Mouse (Mus musculus) midbrain, embryonic 10.5 days (tissue): ENCODE measurements around the gene Olfr23. TPM values are rescaled to one million over a fixed set of nuclear protein-coding genes. Genes with fewer than 3 reads are reported as not detected.
"Not testable (repeated sequence)": the region's sequence is repeated elsewhere in the genome, so short reads cannot be mapped to it uniquely, and the experiment has no call there.

Experiments
- DNase-seq: peaks from one replicate; pipeline ENCODE4 v3.0.0-alpha.2; 2017; ENCODE audit warnings: low spot score
- H3K27ac ChIP-seq: fragments of 300-500 bp; sonication (generic); replicated peaks from 2 replicates; pipeline ENCODE4 v1.5.1; 2016; ENCODE audit warnings: mild to moderate bottlenecking
- H3K27me3 ChIP-seq: fragments of 300-500 bp; sonication (generic); 2 replicates; pipeline ENCODE4 v1.6.1; 2016; ENCODE audit warnings: low read depth, mild to moderate bottlenecking; ENCODE audit not compliant: poor library complexity, severe bottlenecking
- H3K36me3 ChIP-seq: fragments of 300-500 bp; sonication (generic); 2 replicates; pipeline ENCODE4 v1.6.1; 2016; ENCODE audit warnings: mild to moderate bottlenecking, moderate library complexity
- H3K4me1 ChIP-seq: fragments of 300-500 bp; sonication (generic); 2 replicates; pipeline ENCODE4 v1.6.1; 2016
- H3K4me3 ChIP-seq: fragments of 300-500 bp; sonication (generic); 2 replicates; pipeline ENCODE4 v1.5.1; 2016; ENCODE audit warnings: mild to moderate bottlenecking, moderate library complexity
- H3K9me3 ChIP-seq: fragments of 300-500 bp; sonication (generic); replicated peaks from 2 replicates; pipeline ENCODE4 v1.6.1; 2016; ENCODE audit warnings: mild to moderate bottlenecking
- WGBS: fragments of 180-500 bp; shearing (Covaris S2); methylation state at CpG from one replicate; pipeline ENCODE4 v1.1.7; 2016; 5-methylcytosine and 5-hydroxymethylcytosine counted together
- polyA plus RNA-seq: library from polyadenylated mRNA; unstranded; fragments of >200 nt; fragmentation: Nextera tagmentation; extraction: Ambion mirVana; gene quantifications from 2 replicates; pipeline ENCODE4 v1.2.1, GENCODE M21; 2016

The Olfr23 gene
- polyA plus RNA-seq, result not detected in 2 replicates

GRCm38 (mm10) chr11:73936377-73936776, at the start of gene Olfr23:
Gene Olfr23, plus strand, starts transcription at chr11:73936677.
- no peak within 1 kb of the TSS for H3K27ac ChIP-seq
- no peaks in the 10 kb centered on the region for H3K4me1 ChIP-seq
- H3K4me3 ChIP-seq, result no peak within 1 kb of the TSS
- H3K9me3 ChIP-seq, result peaks cover 40% of the 10 kb centered on the region
- H3K27me3 ChIP-seq, result no peaks in the 10 kb centered on the region
- no peak for DNase-seq
- H3K36me3 ChIP-seq, result no peaks in the 10 kb centered on the region

- Histone ChIP-seq H3K4me3 (no peak within 1 kb of the TSS), H3K27ac (no peak within 1 kb of the TSS), H3K9me3 (peaks cover 41% of the 10 kb centered on the region; the same call in 1 of the 2 replicates), H3K27me3 (no peaks in the 10 kb centered on the region), H3K4me1 (no peaks in the 10 kb centered on the region), H3K36me3 (no peaks in the 10 kb centered on the region)
- no peak for DNase-seq
- 100% methylated on average over 1 of the region's 1 CpGs for WGBS
These were observed 45.8 kb upstream of the Olfr23 start, which contains the start of gene Olfr394 for GRCm38 (mm10) chr11:73890671-73891070. Gene Olfr394, minus strand, starts transcription at chr11:73890771.

- peaks cover 25% of the 10 kb centered on the region for H3K9me3 ChIP-seq
- not testable (repeated sequence) for H3K4me1 ChIP-seq, H3K27me3 ChIP-seq, DNase-seq, H3K36me3 ChIP-seq, H3K27ac ChIP-seq, H3K4me3 ChIP-seq
- WGBS, result 85% methylated on average over 4 of the region's 4 CpGs
These were observed 27.3 kb upstream of the Olfr23 start, which contains the start of gene Olfr395 for GRCm38 (mm10) chr11:73909199-73909598. Gene Olfr395, minus strand, starts transcription at chr11:73909299.

GRCm38 (mm10) chr11:73960517-73960916, 24.0 kb downstream of the Olfr23 start, which contains the start of gene Olfr397:
Gene Olfr397, plus strand, starts transcription at chr11:73960817.
- Histone ChIP-seq H3K9me3 (peaks cover 51% of the 10 kb centered on the region), H3K4me1 (no peaks in the 10 kb centered on the region), H3K4me3 (no peak within 1 kb of the TSS), H3K27me3 (no peaks in the 10 kb centered on the region), H3K36me3 (no peaks in the 10 kb centered on the region), H3K27ac (no peak within 1 kb of the TSS)
- WGBS, result 83% methylated on average over 1 of the region's 1 CpGs
- DNase-seq, result no peak

GRCm38 (mm10) chr11:73990307-73990706, 53.8 kb downstream of the Olfr23 start, which contains the start of gene Olfr398:
Gene Olfr398, minus strand, starts transcription at chr11:73990407.
- H3K27ac ChIP-seq, result no peak within 1 kb of the TSS
- DNase-seq, result no peak
- peaks cover 67% of the 10 kb centered on the region for H3K9me3 ChIP-seq
- H3K4me3 ChIP-seq, result no peak within 1 kb of the TSS
- H3K4me1 ChIP-seq, result no peaks in the 10 kb centered on the region
- no peaks in the 10 kb centered on the region for H3K27me3 ChIP-seq
- H3K36me3 ChIP-seq, result no peaks in the 10 kb centered on the region

Other genes starting within 250 kb of the Olfr23 start
- not detected in 2 replicates for gene Zfp735, start 247.9 kb upstream of the Olfr23 start, polyA plus RNA-seq
- not detected in 2 replicates for gene Olfr389, start 156.0 kb upstream of the Olfr23 start, polyA plus RNA-seq
- gene Olfr390, start 153.7 kb upstream of the Olfr23 start, polyA plus RNA-seq, result not detected in 2 replicates
- not detected in 2 replicates for gene Olfr391-ps, start 133.6 kb upstream of the Olfr23 start, polyA plus RNA-seq
- not detected in 2 replicates for gene Olfr392, start 119.6 kb upstream of the Olfr23 start, polyA plus RNA-seq
- not detected in 2 replicates for gene Olfr393, start 85.2 kb upstream of the Olfr23 start, polyA plus RNA-seq
- not detected in 2 replicates for gene Olfr394, start 45.9 kb upstream of the Olfr23 start, polyA plus RNA-seq
- gene Olfr395, start 27.4 kb upstream of the Olfr23 start, polyA plus RNA-seq, result not detected in 2 replicates
- not detected in 2 replicates for gene Olfr397, start 24.1 kb downstream of the Olfr23 start, polyA plus RNA-seq
- not detected in 2 replicates for gene Olfr398, start 53.7 kb downstream of the Olfr23 start, polyA plus RNA-seq
- not detected in 2 replicates for gene Olfr139, start 119.9 kb downstream of the Olfr23 start, polyA plus RNA-seq
- gene Olfr399, start 119.9 kb downstream of the Olfr23 start, polyA plus RNA-seq, result not detected in 2 replicates
- not detected in 2 replicates for gene Zfp616, start 133.3 kb downstream of the Olfr23 start, polyA plus RNA-seq
- not detected in 2 replicates for gene Olfr401, start 177.0 kb downstream of the Olfr23 start, polyA plus RNA-seq
- not detected in 2 replicates for gene Olfr402, start 216.9 kb downstream of the Olfr23 start, polyA plus RNA-seq
- gene Olfr403, start 249.6 kb downstream of the Olfr23 start, polyA plus RNA-seq, result not detected in 2 replicates